Mouse (Mus musculus) adrenal gland, adult 8-10 months (tissue): ENCODE measurements at regions not wholly inside any gene's neighbourhood (a gene's known extent, or its start where the extent isn't known, plus 50 kb on each side); places are given as distances from the start of the nearest gene placed in this dataset.

Experiments used
- DNase-seq: peaks from one replicate; pipeline ENCODE4 v3.0.0; 2022
- microRNA-seq, 2 experiments: library from miRNA; unstranded; fragments of <30 nt; microRNA quantifications; one replicate each; pipeline ENCODE4 v1.2.0; 2022

DNA sequence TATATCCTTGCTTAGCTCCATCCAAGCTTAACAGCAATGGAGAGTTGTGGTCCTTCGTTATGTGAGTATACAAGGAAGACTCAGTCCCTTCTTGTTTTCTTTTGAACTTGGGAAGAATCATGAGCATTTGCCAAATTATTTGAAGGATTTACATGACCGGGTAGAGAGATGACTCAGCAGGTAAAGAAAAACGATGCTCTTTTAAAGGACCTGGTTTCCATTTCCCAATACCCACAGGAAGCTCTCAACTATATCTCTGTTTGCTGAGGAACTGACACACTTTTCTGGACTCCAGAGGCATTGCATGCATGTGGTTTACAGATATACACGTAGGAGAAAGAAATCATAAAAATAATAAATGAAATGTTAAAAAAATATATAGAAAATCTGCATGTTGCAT, 457.5 kb downstream of the Ppargc1a start:
- no peak for DNase-seq

DNA sequence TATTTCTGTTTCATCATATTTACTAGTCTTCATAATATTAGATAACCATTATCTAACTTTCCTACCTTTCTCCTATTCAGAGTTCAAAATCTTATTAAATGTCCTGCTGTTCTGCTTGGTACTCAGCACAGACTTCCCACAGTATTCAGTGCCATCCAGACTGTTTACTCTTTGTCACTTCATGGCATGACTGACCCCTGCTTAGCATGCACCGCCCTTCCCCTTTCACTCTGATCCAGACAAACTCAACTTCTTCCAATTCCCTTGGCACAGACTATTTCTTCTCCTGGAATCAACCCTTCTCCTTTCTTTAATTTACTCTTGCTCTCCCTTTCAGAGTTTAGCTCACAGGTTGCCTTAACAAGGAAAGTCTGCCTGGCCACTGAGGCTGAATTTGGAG, 458.8 kb downstream of the Ppargc1a start:
- no peak for DNase-seq

DNA sequence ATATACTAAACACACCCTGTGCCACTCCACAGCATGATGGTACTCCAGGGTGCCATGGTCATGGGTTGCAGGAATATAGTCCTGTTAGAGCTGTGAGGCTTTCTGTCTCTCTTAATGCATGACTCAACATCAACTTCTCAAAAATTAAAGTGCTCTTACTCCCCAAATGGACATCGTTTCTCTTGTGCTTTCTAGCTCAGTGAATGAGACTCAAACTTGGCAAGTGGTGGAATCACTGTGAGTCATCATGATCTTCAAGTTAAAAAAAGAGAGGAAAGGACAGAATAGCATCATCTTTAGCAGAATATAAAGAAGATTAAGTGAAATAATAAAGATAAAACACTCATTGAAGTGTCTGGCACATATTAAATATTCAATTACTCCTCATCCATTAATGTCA, 459.3 kb downstream of the Ppargc1a start:
- DNase-seq = no peak

DNA sequence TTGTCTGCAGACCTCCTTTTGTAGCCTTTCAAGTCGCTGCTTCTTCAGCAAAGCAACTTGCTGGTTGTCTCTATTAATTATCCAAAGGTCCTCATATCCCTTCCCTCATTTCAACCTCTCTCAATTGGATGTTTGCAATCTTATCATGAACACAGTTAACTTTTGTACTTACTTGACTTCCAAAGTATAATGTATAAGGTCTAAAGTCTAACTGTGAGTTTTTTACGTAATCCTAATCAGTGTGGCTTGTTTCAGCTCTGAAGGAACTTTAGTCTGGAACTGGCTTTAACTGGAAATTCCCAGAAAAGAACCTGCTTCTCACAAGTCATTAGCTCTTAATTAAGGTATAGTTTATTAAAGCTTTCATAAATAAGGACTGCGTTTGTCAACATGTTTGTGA, 467.6 kb downstream of the Ppargc1a start:
- no peak for DNase-seq

DNA sequence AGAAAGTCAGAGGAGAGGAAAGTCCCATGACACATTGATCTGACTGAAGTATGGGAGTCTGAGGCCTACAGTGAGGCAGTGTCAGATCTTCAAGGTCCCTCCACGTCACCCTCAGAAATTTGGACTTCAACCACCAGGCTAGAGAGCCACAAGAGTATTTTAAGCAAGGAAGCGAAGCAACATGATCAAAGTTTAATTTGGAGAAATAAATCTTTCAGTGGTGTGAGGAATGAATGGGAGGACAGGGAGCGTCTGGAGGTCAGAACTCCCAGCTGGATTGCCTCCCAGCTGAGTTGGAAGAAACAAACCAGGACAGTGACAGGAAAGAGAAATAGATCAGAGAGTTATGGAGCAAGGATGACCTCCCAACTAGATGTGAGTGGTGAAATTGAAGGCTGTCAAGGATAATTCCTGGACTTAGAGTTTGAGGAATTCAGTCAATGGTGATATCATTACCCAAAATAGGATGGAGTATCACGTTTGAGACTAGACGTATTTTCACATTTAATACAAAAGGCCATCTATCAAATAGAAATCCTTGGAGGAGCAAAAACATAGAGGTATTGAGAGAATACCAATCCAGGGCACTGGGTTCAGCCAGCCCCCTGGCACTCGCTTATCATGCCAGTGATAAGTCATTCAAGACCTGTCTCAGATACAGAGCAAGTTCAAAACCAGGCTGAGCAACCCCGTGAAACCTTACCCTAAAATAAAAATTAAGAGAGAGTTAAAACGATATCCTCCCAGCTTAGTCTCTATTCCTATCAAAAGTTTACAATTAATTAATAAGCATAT, 494.7 kb downstream of the Ppargc1a start:
- peak; percentile 25 for DNase-seq

DNA sequence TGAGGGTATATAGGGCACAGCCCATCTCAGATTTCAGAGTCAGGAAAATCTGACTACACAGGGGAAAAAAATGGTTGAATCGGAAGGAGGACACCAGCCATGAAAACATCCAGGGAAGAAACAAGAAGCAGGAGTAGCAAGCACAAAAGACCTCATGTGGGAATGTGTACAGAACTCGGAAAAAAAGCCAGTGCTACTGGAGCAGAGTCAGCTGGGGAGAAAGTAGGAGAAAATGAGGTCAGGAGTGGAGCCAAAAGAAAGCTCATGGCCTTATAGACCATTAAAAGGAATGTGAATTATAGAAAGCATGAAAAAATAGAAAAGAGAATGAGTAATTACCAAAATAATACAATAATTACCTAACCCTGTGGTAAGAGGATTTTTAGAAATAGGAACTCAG, 495.4 kb downstream of the Ppargc1a start:
- DNase-seq = no peak

DNA sequence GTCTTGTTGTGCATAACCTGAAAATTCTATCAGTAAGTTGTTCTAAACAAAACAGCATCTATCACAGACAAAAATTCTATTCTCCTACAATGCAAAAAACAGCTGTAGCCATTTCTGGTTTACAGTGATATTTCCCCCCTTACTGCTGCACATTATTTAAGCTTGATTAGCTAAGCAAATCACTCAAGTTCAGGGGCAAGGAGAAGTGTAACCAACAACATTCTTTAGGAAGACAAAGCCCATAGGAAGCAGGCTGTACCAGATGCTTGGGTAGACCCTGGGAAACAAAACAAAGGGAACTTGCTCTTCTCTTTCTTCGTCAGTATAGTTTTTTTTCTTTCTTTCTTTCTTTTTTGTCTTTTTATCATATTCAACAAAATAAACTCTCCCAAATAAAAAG, 497.9 kb downstream of the Ppargc1a start:
- no peak for DNase-seq

DNA sequence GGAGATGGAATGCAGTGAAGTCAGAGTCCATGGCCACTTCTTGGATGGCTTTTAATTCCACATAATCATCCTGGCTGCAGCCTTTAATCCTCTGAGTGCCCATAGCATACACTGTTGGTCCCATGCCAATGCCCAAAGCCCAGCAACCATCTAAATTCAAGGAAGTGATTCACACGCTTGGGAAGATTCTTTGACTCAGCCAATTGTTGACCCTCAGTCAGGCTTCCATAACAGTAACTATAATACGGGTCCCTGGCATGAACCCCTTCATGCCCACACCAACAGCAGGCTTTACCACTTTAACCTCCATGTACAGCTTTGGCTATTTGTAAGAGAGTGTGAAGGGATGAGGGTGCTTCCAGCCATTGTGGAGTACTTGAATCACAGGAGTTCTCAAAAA, 521.7 kb downstream of the Ppargc1a start:
- no peak for DNase-seq

DNA sequence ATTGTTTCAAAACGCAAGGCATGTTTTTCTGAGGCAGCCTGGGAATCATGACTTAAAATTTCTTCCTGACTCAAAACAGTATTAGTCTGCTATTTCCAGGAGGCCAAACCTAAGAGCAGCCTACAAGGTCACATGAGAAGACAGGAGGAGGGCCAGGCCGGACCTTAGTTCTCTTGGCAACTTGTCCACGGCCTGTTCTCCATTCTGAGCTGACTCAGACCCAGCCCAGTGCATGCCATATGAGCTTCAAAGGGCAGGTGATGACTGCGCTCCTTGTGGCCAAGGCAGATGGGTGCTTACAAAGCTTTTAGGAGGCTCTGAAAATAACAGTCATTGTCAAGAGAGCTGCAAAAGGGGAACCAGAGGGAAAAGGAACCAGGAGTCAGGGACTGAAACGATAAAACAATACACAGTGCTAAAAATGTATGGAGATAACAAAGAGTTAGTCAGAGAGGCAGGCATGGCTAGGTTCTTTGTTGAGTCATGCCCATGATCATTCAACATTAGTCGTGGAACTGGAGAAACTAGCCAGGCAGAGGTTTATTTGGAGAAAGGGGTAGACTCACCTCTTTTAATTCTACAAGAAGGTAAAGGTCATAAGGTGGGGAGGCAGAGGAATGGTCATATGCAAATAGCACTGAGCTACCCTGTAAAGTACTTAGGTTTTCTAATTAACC, 525.8 kb downstream of the Ppargc1a start:
- DNase-seq = peak; percentile 6

DNA sequence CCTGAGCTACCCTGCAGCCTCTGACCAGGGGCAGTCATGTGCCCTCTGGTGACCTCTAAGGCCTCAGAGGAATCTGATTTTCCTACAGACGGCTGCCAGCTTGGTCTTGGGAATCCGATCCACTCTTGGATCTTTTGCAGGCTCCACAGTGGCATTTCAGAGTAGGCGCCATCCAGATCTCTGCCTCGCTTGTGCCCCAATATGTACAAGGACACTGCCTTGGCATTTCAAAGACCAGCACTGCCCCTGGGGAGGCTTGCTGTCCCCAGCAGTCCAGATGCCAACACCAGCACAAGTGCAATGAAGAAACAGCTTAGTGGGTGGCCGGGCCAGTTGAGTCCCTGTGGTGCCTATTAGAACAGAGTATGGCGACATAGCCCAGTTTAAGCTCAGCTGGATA, 526.6 kb downstream of the Ppargc1a start:
- peak; percentile 28 for DNase-seq

DNA sequence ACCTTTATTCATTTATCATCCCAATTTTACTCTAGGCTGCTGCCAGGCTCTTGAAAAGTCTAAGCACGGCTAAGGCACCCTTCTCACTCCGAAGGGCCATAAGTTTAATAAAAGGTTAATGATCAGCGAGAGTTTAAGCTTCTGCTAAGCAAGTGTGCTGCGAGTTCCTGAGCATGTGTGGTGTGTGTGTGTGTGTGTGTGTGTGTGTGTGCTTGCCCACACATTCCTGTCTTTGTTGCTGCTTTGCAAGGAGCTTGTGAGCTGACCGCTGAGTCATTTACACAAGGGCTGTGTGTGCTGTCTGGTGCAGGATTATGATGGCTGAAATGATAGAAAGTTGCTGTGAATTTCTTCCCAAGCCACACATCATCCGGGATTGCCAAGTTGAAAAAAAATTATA, 527.1 kb downstream of the Ppargc1a start:
- no peak for DNase-seq

DNA sequence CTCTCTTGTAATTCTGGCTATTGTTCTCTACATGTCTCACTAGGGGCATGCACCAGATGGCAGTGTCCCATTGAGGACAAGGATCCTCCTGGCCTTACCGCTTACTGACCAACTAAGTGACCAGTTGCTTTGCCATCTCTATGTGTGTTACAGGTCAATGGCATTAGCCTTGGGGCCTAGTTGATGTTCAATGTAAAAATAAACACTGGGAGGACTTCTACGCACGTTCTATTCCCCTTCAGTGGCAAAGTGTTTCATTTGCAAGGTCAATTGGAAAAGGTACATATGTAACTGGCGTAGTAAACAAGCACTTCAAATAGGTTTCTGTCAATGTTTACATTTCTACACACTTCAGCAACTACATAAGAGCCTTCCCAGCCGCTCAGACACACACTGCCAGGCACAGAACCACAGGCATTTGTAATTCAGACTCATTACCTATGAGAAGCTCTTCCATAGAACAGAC, 527.8 kb downstream of the Ppargc1a start:
- no peak for DNase-seq

DNA sequence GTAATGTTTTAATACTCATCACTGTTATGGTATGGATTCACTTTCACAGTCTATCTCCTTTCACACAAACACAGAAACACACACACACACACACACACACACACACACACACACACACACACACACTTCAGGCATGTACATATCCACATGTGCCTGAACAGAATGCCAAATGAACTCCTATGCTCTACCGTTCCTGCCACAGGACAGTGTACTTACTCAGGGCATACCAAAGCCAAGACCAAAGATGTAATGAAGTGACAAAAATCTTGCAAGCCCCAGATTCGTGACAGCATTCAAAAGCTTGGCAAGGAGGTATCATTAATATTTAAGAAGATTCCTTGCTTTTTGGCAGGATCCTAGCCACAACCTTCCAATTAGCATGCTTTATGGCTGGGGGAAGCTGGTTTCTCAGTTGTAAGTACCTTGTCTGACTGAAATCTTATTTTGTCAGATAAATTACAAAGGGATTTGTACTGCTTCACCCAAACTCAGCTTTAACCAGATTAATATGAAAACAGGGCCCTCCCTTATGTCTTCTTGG, 531.0 kb downstream of the Ppargc1a start:
- DNase-seq = no peak

DNA sequence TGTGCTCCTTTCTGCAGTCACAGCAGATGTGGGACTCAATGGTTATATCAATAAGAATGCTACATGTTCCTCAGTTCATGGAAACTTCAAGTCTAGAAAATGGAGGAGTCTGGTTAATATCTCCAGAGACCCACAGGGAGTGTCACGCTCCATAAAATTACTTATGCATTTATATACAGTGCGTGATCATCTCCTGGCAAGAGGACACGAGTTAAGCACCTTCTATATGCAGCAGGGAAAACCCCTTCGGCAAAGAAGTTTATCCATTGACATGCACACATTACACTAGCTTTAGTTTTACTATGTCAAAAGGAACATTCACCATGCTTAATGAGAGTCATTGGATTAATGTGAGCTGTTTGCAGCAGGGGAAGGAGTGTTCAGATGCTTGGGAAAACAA, 538.6 kb downstream of the Ppargc1a start:
- DNase-seq = no peak

DNA sequence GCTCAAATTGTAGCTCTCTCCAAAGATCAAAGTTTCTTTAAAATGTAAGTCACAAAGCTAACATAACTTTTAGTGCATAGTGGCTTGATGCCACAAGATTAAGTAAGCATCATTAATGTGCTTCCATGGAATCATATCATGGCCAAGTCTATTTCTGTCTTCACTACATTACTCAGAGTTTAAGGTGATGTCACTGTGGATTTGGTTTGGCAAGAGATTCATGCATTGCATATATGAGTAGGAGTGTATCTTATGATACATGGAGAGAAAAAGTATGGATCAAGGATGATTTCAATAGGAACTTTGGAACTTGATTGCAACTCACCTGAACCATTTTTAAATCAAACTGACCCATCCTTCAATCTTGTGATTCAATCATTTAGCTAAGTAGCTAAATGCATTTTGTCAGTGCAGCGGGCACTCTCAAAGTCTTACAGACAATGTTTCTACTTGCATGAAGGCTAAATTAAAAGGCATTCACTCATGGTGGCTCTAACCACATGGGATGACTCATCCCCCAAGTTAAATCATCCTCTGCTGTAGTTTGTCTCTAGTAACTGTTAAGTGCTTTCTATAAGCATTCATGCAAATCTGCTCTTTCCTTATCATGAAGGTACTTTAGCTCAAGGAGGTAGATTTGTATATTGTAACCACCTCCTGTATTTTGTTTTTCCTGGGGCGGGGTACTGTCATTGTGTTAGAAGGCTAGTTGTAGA, 576.5 kb downstream of the Ppargc1a start:
- no peak for DNase-seq

Small RNA genes lying in the stretch of these regions (microRNA-seq; reads per million reads assigned to microRNA genes)
- gene Gm44377 = 0 reads per million in 2 experiments
